Mouse (Mus musculus) adrenal gland, postnatal 36 days (tissue): ENCODE results near the gene Mylip. TPM values are rescaled to one million over a fixed set of nuclear protein-coding genes. Genes with fewer than 3 reads are reported as not detected.

Experiments
- DNase-seq, 2 experiments: peaks; one replicate each; pipeline ENCODE4 v3.0.0; 2021; ENCODE audit warnings: mixed read lengths in 1 of 2
- total RNA-seq, 2 experiments: library from RNA; stranded (reverse); gene quantifications; 2 replicates each; pipeline ENCODE4 v1.2.3; 2021

Gene Mylip
- total RNA-seq, 2 experiments from 2014 or later: 10.1 to 10.5 TPM

- no peak for DNase-seq
Observed at GRCm38 (mm10) chr13:45429239-45429638, 39.7 kb downstream of the Mylip start.

GRCm38 (mm10) chr13:45437134-45437533 lies 47.6 kb downstream of the Mylip start:
- DNase-seq: peak in 1 of 2 experiments; percentile 22

- DNase-seq: no peak
Observed at GRCm38 (mm10) chr13:45438853-45439252, 49.3 kb downstream of the Mylip start.

- no peak for DNase-seq
Observed at GRCm38 (mm10) chr13:45440226-45440625, 50.7 kb downstream of the Mylip start.

GRCm38 (mm10) chr13:45442451-45442850 lies 52.9 kb downstream of the Mylip start:
- peak in 1 of 2 experiments; percentile 14 for DNase-seq

- peak in 1 of 2 experiments; percentile 12 for DNase-seq
Observed at GRCm38 (mm10) chr13:45442918-45443535, 53.5 kb downstream of the Mylip start.

GRCm38 (mm10) chr13:45444220-45444619 lies 54.7 kb downstream of the Mylip start:
- no peak for DNase-seq

- DNase-seq: no peak
Observed at GRCm38 (mm10) chr13:45444652-45445051, 55.1 kb downstream of the Mylip start.

GRCm38 (mm10) chr13:45446636-45447035 lies 57.1 kb downstream of the Mylip start:
- no peak for DNase-seq

- no peak for DNase-seq
Observed at GRCm38 (mm10) chr13:45452437-45452836, 62.9 kb downstream of the Mylip start.

- DNase-seq: no peak
Observed at GRCm38 (mm10) chr13:45453033-45453432, 63.5 kb downstream of the Mylip start.

DNA sequence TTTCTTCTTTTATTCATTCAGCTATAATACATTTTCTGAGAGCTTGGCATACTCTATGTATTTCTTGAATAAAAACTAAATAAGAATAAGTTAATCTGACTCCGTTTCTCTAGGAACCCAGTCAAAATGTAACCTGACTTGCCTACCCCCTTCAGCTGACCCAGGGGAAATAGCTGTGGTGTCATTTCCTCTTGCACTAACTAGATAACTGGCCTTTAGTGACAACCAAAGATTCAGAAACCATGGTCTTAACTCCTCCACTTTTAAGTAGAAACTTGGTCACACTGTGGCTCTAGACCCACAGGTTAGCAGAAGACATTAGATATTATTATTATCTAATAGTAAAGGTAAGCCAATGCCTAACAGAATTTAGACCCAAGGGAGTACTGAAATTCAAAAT lies 64.5 kb downstream of the Mylip start:
- no peak for DNase-seq

DNA sequence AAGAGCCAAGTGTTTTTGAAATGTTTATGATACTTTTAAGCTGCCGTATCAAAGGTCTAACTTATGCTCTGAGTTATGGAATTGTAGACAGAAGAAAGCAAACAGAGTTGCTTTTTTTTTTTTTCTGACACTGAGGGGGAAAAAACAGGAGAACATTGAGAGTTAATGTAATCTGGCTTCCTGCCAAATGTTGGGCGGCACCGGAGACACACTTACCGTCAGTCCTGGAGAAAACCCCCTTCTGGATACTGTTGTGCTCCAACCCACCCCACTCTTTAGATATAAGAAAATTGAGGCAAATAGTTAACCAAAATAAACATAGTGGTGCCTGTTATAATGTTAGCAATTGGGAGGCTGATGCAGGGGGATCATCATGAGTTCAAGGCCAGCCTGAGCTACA lies 65.1 kb downstream of the Mylip start:
- peak in 1 of 2 experiments; percentile 21 for DNase-seq

GRCm38 (mm10) chr13:45455108-45455861 lies 65.7 kb downstream of the Mylip start:
- peak; percentile 31 to 71 for DNase-seq

DNA sequence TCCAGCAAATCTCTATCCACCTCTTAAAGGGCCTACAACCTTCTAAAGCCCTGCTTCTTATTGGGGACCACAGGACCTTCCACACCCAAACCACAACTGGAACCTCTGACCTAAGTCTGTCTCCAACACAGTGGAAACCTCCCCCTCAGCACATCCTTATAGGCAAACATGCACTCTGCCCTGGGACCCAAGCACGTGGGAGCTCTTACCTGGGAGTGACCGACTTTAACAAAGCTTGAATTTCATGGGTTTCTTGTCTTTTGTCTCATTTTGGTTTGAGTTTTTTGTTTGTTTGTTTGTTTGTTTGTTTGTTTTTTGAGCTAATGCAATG lies 66.3 kb downstream of the Mylip start:
- no peak for DNase-seq

GRCm38 (mm10) chr13:45457459-45457858 lies 67.9 kb downstream of the Mylip start:
- DNase-seq: no peak

- no peak for DNase-seq
Observed at GRCm38 (mm10) chr13:45460177-45460576, 70.6 kb downstream of the Mylip start.

- no peak for DNase-seq
Observed at GRCm38 (mm10) chr13:45461370-45461958, 71.9 kb downstream of the Mylip start.

Other genes with a start within 250 kb of the Mylip start
- gene Gmpr, start 117.7 kb downstream of the Mylip start, total RNA-seq: 10 to 100 TPM; 16.9 to 34.3 TPM